Mouse (Mus musculus) adrenal gland, adult 2 months (tissue): ENCODE data around the gene Olfr370. TPM values are rescaled to one million over a fixed set of nuclear protein-coding genes. Genes with fewer than 3 reads are reported as not detected.

Experiments
- DNase-seq: peaks from one replicate; pipeline ENCODE4 v3.0.0; 2021
- polyA plus RNA-seq: library from polyadenylated mRNA; depleted of rRNA; stranded (reverse); fragments of >200 nt; gene quantifications from 2 replicates; pipeline ENCODE4 v1.2.3, GENCODE M21; 2012
- total RNA-seq, 2 experiments: library from RNA; stranded (reverse); gene quantifications; 2 replicates each; pipeline ENCODE4 v1.2.3; 2021

Gene Olfr370
- total and polyA plus RNA-seq, 3 experiments, result not detected

- peak; percentile 28 for DNase-seq
Observed at GRCm38 (mm10) chr8:83575561-83576515, 40.3 kb downstream of the Olfr370 start.

- no peak for DNase-seq
Observed at GRCm38 (mm10) chr8:83576516-83576895, 40.9 kb downstream of the Olfr370 start.

GRCm38 (mm10) chr8:83576921-83577320 lies 41.3 kb downstream of the Olfr370 start:
- DNase-seq, result no peak

- peak; percentile 92 for DNase-seq
Observed at GRCm38 (mm10) chr8:83577384-83577791, 41.8 kb downstream of the Olfr370 start.

- DNase-seq, result peak; percentile 62
Observed at GRCm38 (mm10) chr8:83578131-83579055, 42.8 kb downstream of the Olfr370 start.

GRCm38 (mm10) chr8:83579676-83580075 lies 44.1 kb downstream of the Olfr370 start:
- no peak for DNase-seq

- peak; percentile 15 for DNase-seq
Observed at GRCm38 (mm10) chr8:83580826-83581225, 45.2 kb downstream of the Olfr370 start.

- peak; percentile 10 for DNase-seq
Observed at GRCm38 (mm10) chr8:83582226-83582625, 46.6 kb downstream of the Olfr370 start.

- DNase-seq, result no peak
Observed at GRCm38 (mm10) chr8:83583236-83583635, 47.7 kb downstream of the Olfr370 start.

- no peak for DNase-seq
Observed at GRCm38 (mm10) chr8:83584771-83585170, 49.2 kb downstream of the Olfr370 start.

- DNase-seq, result peak; percentile 42
Observed at GRCm38 (mm10) chr8:83585333-83585732, 49.8 kb downstream of the Olfr370 start.

GRCm38 (mm10) chr8:83587644-83588043 lies 52.1 kb downstream of the Olfr370 start:
- no peak for DNase-seq

- DNase-seq, result no peak
Observed at GRCm38 (mm10) chr8:83588886-83589285, 53.3 kb downstream of the Olfr370 start.

- DNase-seq, result no peak
Observed at GRCm38 (mm10) chr8:83590488-83591023, 55.0 kb downstream of the Olfr370 start.

- DNase-seq, result no peak
Observed at GRCm38 (mm10) chr8:83592682-83593081, 57.1 kb downstream of the Olfr370 start.

GRCm38 (mm10) chr8:83593325-83594166 lies 58.0 kb downstream of the Olfr370 start:
- DNase-seq, result peak; percentile 0

- DNase-seq, result peak; percentile 98
Observed at GRCm38 (mm10) chr8:83594167-83595049, 58.8 kb downstream of the Olfr370 start.
